Mouse (Mus musculus): ENCODE measurements around the gene D17H6S53E.

DNA sequence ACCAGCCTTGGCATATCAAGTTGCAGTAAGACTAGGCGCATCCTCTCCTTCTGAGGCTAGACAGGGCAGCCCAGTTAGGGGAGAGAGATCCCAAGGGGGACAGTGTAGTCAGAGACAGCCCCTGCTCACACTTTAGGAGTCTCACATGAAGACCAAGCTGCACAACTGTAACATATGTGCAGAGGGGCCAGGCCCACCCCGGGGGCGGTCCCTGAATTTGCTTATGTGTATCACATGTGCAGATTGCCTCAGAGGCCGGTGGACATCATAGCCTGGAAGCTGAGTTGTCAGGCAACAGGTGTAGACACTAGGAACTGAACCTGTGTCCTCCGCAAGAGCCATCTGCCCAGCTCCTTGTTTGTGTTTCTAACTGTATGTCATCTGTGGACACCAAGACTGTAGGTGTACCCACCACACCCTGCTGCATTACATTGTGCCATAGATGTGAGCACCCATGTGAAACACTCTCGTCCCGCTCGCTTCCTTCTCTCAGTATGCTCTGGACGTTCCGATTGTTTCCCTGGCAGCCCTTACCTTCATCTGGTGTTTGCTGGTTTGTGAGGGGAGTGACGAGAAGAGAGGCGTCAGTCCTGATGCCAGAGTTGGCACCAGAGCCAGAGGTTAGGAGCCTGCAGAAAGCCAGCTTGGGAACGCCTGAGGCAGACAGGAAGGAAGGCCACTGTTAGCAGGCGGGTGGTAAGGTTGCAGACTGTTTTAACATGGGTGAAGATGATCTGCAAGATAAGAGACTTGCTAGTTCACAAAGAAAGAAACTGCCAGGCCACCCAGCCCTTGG, 33.6 kb upstream of the D17H6S53E start:
- no peak for TF ChIP-seq CTCF (IDR thresholded peaks at IDR 0.05; ENCODE audit: low read depth)
- no peak for TF ChIP-seq EP300 (optimal IDR thresholded peaks at IDR 0.05)

Measured in stomach, postnatal 0 days (tissue).